Mouse (Mus musculus) embryonic facial prominence, embryonic 15.5 days (tissue): ENCODE data around the gene Llcfc1. TPM values are rescaled to one million over a fixed set of nuclear protein-coding genes. Genes with fewer than 3 reads are reported as not detected.

Experiments used
- ATAC-seq: fragments of 200-750 bp; cut with Nextera tagmentation; 2 replicates; pipeline ENCODE4 v1.8.0; 2017; ENCODE audit warnings: low read depth, moderate TSS enrichment; ENCODE audit not compliant: insufficient number of reproducible peaks, low FRiP score, low TSS enrichment
- H3K27ac ChIP-seq: fragments of 300-500 bp; sonication (generic); replicated peaks from 2 replicates; pipeline ENCODE4 v1.5.1; 2015; ENCODE audit warnings: mild to moderate bottlenecking, inconsistent platforms
- H3K27me3 ChIP-seq: fragments of 300-500 bp; sonication (generic); 2 replicates; pipeline ENCODE4 v1.6.1; 2015; ENCODE audit warnings: inconsistent platforms
- H3K36me3 ChIP-seq: fragments of 300-500 bp; sonication (generic); 2 replicates; pipeline ENCODE4 v1.6.1; 2015; ENCODE audit warnings: mild to moderate bottlenecking, inconsistent platforms
- H3K4me1 ChIP-seq: fragments of 300-500 bp; sonication (generic); 2 replicates; pipeline ENCODE4 v1.6.1; 2015; ENCODE audit warnings: inconsistent platforms
- H3K4me2 ChIP-seq: fragments of 300-500 bp; sonication (generic); replicated peaks from 2 replicates; pipeline ENCODE4 v1.6.1; 2015; ENCODE audit warnings: mild to moderate bottlenecking, inconsistent platforms
- H3K4me3 ChIP-seq: fragments of 300-500 bp; sonication (generic); replicated peaks from 2 replicates; pipeline ENCODE4 v1.5.1; 2015; ENCODE audit warnings: mild to moderate bottlenecking, inconsistent platforms
- H3K9ac ChIP-seq: fragments of 300-500 bp; sonication (generic); 2 replicates; pipeline ENCODE4 v1.6.1; 2015; ENCODE audit warnings: inconsistent platforms
- H3K9me3 ChIP-seq: fragments of 300-500 bp; sonication (generic); replicated peaks from 2 replicates; pipeline ENCODE4 v1.6.1; 2016; ENCODE audit warnings: inconsistent platforms
- WGBS: fragments of 180-500 bp; shearing (Covaris S2); methylation state at CpG from one replicate; pipeline ENCODE4 v1.1.7; 2015; 5-methylcytosine and 5-hydroxymethylcytosine counted together
- polyA plus RNA-seq: library from polyadenylated mRNA; unstranded; fragments of >200 nt; fragmentation: Nextera tagmentation; extraction: Ambion mirVana; gene quantifications from 2 replicates; pipeline ENCODE4 v1.2.1, GENCODE M21; 2015

The Llcfc1 gene
- polyA plus RNA-seq = not detected in 2 replicates

- no peaks in the 10 kb centered on the region for H3K36me3 ChIP-seq
- no peaks in the 10 kb centered on the region for H3K4me1 ChIP-seq
- WGBS = 78% methylated on average over 2 of the region's 2 CpGs
- no peaks in the 10 kb centered on the region for H3K27me3 ChIP-seq
- no peak within 1 kb of the TSS for H3K4me3 ChIP-seq
- H3K27ac ChIP-seq = no peak within 1 kb of the TSS
- H3K4me2 ChIP-seq = no peak within 1 kb of the TSS
- no peak within 1 kb of the TSS for H3K9ac ChIP-seq
- H3K9me3 ChIP-seq = no peaks in the 10 kb centered on the region
- ATAC-seq = no peak
Observed at GRCm38 (mm10) chr6:41684131-41684530, at the start of gene Llcfc1. Gene Llcfc1, plus strand, starts transcription at chr6:41684431.

DNA sequence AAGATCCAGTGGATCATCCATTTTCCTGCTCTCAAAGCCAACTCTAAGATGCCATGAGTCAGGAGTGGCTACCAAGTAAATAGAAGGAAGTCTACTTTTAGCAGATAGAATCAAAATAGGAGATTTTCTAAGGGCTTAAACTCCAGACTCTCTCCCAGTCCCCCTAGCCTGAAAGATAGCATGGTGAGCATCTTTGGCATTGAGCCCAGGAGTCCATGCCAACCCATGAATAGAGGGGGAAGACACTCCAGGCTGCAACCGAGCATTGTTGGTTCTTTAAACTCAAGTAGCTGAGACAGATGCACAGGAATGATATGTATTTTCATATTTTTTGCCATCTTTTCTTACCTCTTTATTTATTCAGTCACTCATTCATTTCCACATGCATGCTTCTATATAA lies 49.0 kb upstream of the Llcfc1 start:
- no peaks in the 10 kb centered on the region for H3K9me3 ChIP-seq
- H3K4me2 ChIP-seq = no peak overlapping the region
- H3K4me3 ChIP-seq = no peak overlapping the region
- H3K36me3 ChIP-seq = no peaks in the 10 kb centered on the region
- H3K4me1 ChIP-seq = 0 out of 2 replicates have a peak, but pooled peaks cover 4% of the 10 kb centered on the region
- H3K9ac ChIP-seq = no peak overlapping the region
- no peak for ATAC-seq
- WGBS = 39% methylated on average over 1 of the region's 1 CpGs
- H3K27me3 ChIP-seq = no peaks in the 10 kb centered on the region
- H3K27ac ChIP-seq = no peak overlapping the region

- no peak for ATAC-seq
- 20% methylated on average over 5 of the region's 5 CpGs for WGBS
- H3K9me3 ChIP-seq = no peaks in the 10 kb centered on the region
- peak within 1 kb of the TSS; percentile 22 for H3K4me3 ChIP-seq
- H3K4me1 ChIP-seq = 0 out of 2 replicates have a peak, but pooled peaks cover 4% of the 10 kb centered on the region
- no peak within 1 kb of the TSS for H3K27ac ChIP-seq
- H3K36me3 ChIP-seq = no peaks in the 10 kb centered on the region
- no peak within 1 kb of the TSS for H3K9ac ChIP-seq
- H3K4me2 ChIP-seq = 0 out of 2 replicates have a peak within 1 kb of the TSS, but pooled peaks have one; percentile 17
- H3K27me3 ChIP-seq = no peaks in the 10 kb centered on the region
Observed at GRCm38 (mm10) chr6:41636178-41636577, 48.1 kb upstream of the Llcfc1 start, which contains the start of gene Trpv6. Gene Trpv6, minus strand, starts transcription at chr6:41636405.

DNA sequence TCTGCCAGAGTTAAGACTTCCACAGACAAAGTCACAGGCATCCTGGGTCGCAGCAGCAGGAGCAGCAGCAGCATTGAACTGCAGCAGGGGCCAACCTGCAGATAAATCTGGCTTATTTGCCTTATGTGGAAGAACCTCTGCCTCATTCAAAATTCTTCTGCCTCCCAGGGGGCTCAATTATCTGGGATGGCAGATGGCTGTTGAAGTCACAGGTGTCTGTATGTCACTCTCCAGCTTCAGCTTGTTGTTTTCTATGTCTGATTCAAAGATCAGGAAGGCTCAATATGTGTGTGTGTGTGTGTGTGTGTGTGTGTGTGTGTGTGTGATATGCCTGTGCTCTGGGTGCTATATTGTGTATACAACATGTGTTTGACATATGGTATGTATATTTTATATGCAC lies 46.8 kb upstream of the Llcfc1 start:
- 15% methylated on average over 1 of the region's 1 CpGs for WGBS

DNA sequence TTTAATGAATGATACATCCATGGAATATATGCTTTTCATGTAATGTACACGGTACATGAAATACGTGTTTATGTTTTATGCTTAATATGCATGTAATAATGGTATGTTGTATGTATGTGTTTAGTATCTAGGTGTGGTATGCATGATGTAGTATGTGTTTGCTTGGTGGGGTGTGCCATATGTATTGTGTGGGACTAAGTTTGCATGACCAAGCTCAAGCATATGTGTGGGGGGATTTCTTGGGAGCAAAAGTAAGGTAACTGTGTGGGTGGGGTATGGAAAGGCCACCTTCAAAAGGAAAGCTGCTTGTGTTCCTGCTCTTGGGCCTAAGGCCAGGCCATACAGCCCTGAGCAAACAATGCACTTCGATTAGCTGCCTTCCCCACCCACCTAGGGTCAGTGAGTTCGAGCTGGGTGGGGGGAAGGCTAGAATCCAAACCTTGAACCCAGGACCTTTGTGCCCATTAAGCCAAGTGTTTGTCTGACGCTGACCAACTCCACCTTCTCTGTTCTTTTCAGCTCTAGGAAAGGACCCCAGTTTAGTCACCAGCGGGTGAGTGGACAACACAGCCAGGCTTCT lies 46.2 kb upstream of the Llcfc1 start:
- Histone ChIP-seq H3K36me3 (no peaks in the 10 kb centered on the region), H3K9me3 (no peaks in the 10 kb centered on the region), H3K9ac (no peak overlapping the region), H3K27me3 (no peaks in the 10 kb centered on the region), H3K27ac (no peak overlapping the region), H3K4me2 (no peak overlapping the region), H3K4me3 (no peak overlapping the region), H3K4me1 (0 out of 2 replicates have a peak, but pooled peaks cover 4% of the 10 kb centered on the region)
- WGBS = 68% methylated on average over 6 of the region's 6 CpGs
- no peak for ATAC-seq

More for the DNA sequence above, 46.8 kb upstream of the Llcfc1 start:
- no peak overlapping the region for H3K4me3 ChIP-seq
- no peak overlapping the region for H3K9ac ChIP-seq
- H3K27me3 ChIP-seq = no peaks in the 10 kb centered on the region
- H3K9me3 ChIP-seq = no peaks in the 10 kb centered on the region
- H3K36me3 ChIP-seq = no peaks in the 10 kb centered on the region
- H3K4me2 ChIP-seq = no peak overlapping the region
- 0 out of 2 replicates have a peak, but pooled peaks cover 4% of the 10 kb centered on the region for H3K4me1 ChIP-seq
- H3K27ac ChIP-seq = no peak overlapping the region
- ATAC-seq = no peak

GRCm38 (mm10) chr6:41640449-41640848 lies 43.8 kb upstream of the Llcfc1 start:
- 48% methylated on average over 3 of the region's 3 CpGs for WGBS
- no peak overlapping the region for H3K4me3 ChIP-seq
- H3K9ac ChIP-seq = no peak overlapping the region
- no peaks in the 10 kb centered on the region for H3K36me3 ChIP-seq
- no peaks in the 10 kb centered on the region for H3K9me3 ChIP-seq
- no peaks in the 10 kb centered on the region for H3K4me1 ChIP-seq
- H3K27ac ChIP-seq = no peak overlapping the region
- ATAC-seq = no peak
- H3K27me3 ChIP-seq = no peaks in the 10 kb centered on the region
- no peak overlapping the region for H3K4me2 ChIP-seq

- WGBS = 79% methylated on average over 6 of the region's 6 CpGs
- H3K4me1 ChIP-seq = no peaks in the 10 kb centered on the region
Observed at GRCm38 (mm10) chr6:41641173-41641866, 42.9 kb upstream of the Llcfc1 start.

DNA sequence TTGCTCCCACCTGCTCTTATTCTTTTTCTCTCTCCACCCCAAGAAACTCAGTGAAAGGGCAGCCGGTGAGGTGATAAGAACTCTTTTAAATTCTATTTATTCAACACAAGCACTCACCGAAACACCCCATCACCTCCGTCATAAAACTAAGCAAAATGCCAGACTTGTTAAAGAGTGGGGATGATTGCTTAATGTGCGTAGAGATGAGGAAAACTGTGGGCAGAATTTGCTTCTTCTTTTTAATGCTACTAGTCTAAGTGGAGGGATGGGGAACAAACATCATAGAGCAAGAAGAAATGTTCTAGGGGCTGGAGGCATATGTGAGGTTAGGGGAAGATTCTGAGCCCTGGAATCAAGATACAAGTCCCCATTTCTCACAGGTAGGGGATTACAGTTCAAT lies 41.5 kb upstream of the Llcfc1 start:
- H3K27me3 ChIP-seq = no peaks in the 10 kb centered on the region
- no peak overlapping the region for H3K9ac ChIP-seq
- H3K4me3 ChIP-seq = no peak overlapping the region
- no peak for ATAC-seq
- 89% methylated on average over 4 of the region's 4 CpGs for WGBS
- H3K4me2 ChIP-seq = no peak overlapping the region
- no peaks in the 10 kb centered on the region for H3K9me3 ChIP-seq
- H3K4me1 ChIP-seq = no peaks in the 10 kb centered on the region
- no peak overlapping the region for H3K27ac ChIP-seq
- no peaks in the 10 kb centered on the region for H3K36me3 ChIP-seq

More at GRCm38 (mm10) chr6:41641173-41641866, 42.9 kb upstream of the Llcfc1 start:
- Histone ChIP-seq H3K9ac (no peak overlapping the region), H3K27ac (no peak overlapping the region), H3K36me3 (no peaks in the 10 kb centered on the region), H3K27me3 (no peaks in the 10 kb centered on the region), H3K4me3 (no peak overlapping the region), H3K9me3 (no peaks in the 10 kb centered on the region), H3K4me2 (no peak overlapping the region)
- ATAC-seq = no peak

DNA sequence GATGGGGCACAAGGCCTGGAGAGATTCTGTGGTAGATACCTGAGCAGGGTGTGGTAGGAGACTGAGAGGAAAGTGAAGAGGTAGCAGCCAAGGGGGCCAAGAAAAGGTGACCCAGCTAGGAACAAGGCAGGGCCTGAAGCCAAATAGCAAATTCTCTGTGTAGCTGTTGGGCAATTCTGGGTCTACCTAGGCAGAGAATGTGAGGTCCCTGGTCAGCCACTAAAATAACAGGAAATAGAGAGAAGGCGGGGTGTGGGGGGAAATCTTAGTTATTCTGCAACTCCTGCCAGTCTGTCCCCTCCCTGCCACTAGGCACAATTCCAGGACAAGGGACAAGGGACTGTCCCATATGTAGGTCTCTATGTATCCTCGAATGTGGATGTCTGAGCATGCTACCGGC lies 41.0 kb upstream of the Llcfc1 start:
- no peak overlapping the region for H3K4me2 ChIP-seq
- no peak overlapping the region for H3K4me3 ChIP-seq
- H3K36me3 ChIP-seq = no peaks in the 10 kb centered on the region
- no peak overlapping the region for H3K9ac ChIP-seq
- H3K4me1 ChIP-seq = no peaks in the 10 kb centered on the region
- H3K27ac ChIP-seq = no peak overlapping the region
- no peaks in the 10 kb centered on the region for H3K27me3 ChIP-seq
- ATAC-seq = no peak
- H3K9me3 ChIP-seq = no peaks in the 10 kb centered on the region
- WGBS = 89% methylated on average over 3 of the region's 3 CpGs

DNA sequence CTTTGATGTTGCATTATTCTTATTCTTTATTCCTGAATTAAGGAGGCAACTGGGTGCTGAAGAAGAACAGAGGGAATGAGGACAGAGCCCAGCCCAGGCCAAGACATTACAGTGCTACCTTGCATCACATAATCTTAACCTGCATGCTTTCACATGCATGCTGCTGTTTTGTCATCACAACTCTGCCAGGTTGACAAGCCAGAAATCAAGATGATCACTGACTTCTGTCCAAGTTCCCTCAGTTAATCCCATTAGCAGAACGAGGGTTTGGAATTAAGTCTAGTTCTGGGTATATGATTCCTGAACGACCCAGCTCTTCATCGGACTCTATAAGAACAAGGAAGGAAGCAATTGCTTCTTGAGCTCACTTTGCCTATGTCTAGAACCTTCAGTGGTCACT lies 38.0 kb upstream of the Llcfc1 start:
- Histone ChIP-seq H3K4me2 (no peak overlapping the region), H3K27ac (no peak overlapping the region), H3K4me1 (no peaks in the 10 kb centered on the region), H3K27me3 (no peaks in the 10 kb centered on the region), H3K9ac (no peak overlapping the region), H3K4me3 (no peak overlapping the region), H3K36me3 (no peaks in the 10 kb centered on the region), H3K9me3 (no peaks in the 10 kb centered on the region)
- WGBS = 84% methylated on average over 3 of the region's 3 CpGs
- ATAC-seq = no peak

- Histone ChIP-seq H3K9ac (no peak overlapping the region), H3K4me1 (no peaks in the 10 kb centered on the region), H3K27ac (no peak overlapping the region), H3K4me3 (no peak overlapping the region), H3K9me3 (no peaks in the 10 kb centered on the region), H3K4me2 (no peak overlapping the region), H3K36me3 (no peaks in the 10 kb centered on the region), H3K27me3 (no peaks in the 10 kb centered on the region)
- no peak for ATAC-seq
Observed at GRCm38 (mm10) chr6:41646672-41647071, 37.6 kb upstream of the Llcfc1 start.

DNA sequence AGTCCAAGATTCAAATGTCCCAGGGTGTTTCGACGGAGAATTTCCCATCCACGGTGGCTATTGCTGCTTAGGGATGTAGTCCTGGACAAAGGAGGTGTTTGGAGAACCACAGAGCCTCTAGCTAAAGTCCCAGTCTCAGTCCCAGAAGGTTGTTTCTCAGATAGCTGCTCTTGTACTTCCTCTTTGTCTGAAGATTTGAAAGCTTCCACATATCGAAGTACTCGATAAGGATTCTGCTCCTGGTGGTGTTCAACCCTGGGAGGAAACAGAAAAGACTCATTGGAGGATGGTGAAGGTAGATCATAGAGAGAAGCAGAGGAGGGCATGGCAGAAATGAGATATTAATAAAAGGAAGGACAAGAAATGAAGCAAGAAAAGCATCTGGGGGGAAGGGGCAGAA lies 31.1 kb upstream of the Llcfc1 start:
- Histone ChIP-seq H3K4me1 (no peaks in the 10 kb centered on the region), H3K36me3 (no peaks in the 10 kb centered on the region), H3K27me3 (no peaks in the 10 kb centered on the region), H3K4me2 (no peak overlapping the region), H3K9me3 (no peaks in the 10 kb centered on the region), H3K4me3 (no peak overlapping the region), H3K9ac (no peak overlapping the region), H3K27ac (no peak overlapping the region)
- ATAC-seq = no peak
- 95% methylated on average over 5 of the region's 5 CpGs for WGBS
